Mouse (Mus musculus): ENCODE measurements around the gene Ebp. TPM values are rescaled to one million over a fixed set of nuclear protein-coding genes. Genes with fewer than 3 reads are reported as not detected.

Ebp gene
- polyA plus RNA-seq, 1 experiment from 2014 or later: 30.5 TPM

- no peak for DNase-seq
- no peak overlapping the region for H3K4me3 ChIP-seq (ENCODE audit: low read depth, low read length)
- H3K4me1 ChIP-seq (ENCODE audit: insufficient read depth): no peaks in the 10 kb centered on the region
- H3K36me3 ChIP-seq (ENCODE audit: insufficient read depth): no peaks in the 10 kb centered on the region
- no peaks in the 10 kb centered on the region for H3K9me3 ChIP-seq (ENCODE audit: low read depth, low read length)
- no peaks in the 10 kb centered on the region for H3K27me3 ChIP-seq (ENCODE audit: insufficient read depth, low read length)
- no peak for ATAC-seq (ENCODE audit: insufficient read depth)
- H3K27ac ChIP-seq (ENCODE audit: low read depth): no peak overlapping the region
- H3K9ac ChIP-seq: no peak overlapping the region
- WGBS: 61% methylated on average over 3 of the region's 3 CpGs
- TF ChIP-seq CTCF (IDR thresholded peaks at IDR 0.05; ENCODE audit: low read depth): no peak
- H3K4me2 ChIP-seq: no peak overlapping the region
Observed at GRCm38 (mm10) chrX:8222296-8222677, 29.0 kb upstream of the Ebp start.

DNA sequence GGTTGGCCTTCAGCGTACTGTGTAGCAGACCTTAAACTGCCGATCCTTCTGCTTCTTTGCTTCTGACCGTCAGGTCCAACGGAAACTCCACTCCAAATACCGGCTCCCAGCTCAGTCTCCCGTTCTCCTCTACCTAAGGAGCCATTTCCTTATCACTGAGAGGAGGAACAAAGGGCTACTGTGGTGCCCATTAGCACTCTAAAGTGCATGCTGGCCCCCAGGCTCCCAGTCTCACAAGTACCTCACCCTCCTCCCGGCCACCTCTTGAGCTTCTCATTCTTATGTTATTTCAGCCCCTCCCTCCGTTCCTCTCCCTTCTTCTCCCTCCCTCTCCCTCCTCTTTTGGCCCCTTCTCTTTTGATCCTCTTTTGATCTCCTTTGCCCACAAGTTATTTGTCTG, 26.3 kb upstream of the Ebp start:
- ATAC-seq (ENCODE audit: insufficient read depth) (peak; percentile 38; the same call in 1 of the 2 replicates), DNase-seq (peak; percentile 30)
- TF ChIP-seq CTCF (IDR thresholded peaks at IDR 0.05; ENCODE audit: low read depth): no peak
- no peak overlapping the region for H3K4me3 ChIP-seq (ENCODE audit: low read depth, low read length)
- 28% methylated on average over 8 of the region's 8 CpGs for WGBS
- H3K9me3 ChIP-seq (ENCODE audit: low read depth, low read length): no peaks in the 10 kb centered on the region
- no peak overlapping the region for H3K9ac ChIP-seq
- no peaks in the 10 kb centered on the region for H3K36me3 ChIP-seq (ENCODE audit: insufficient read depth)
- H3K27ac ChIP-seq (ENCODE audit: low read depth): no peak overlapping the region
- H3K27me3 ChIP-seq (ENCODE audit: insufficient read depth, low read length): no peaks in the 10 kb centered on the region
- H3K4me1 ChIP-seq (ENCODE audit: insufficient read depth): no peaks in the 10 kb centered on the region
- H3K4me2 ChIP-seq: no peak overlapping the region

GRCm38 (mm10) chrX:8218114-8218513, 24.8 kb upstream of the Ebp start:
- no peak overlapping the region for H3K4me3 ChIP-seq (ENCODE audit: low read depth, low read length)
- no peaks in the 10 kb centered on the region for H3K36me3 ChIP-seq (ENCODE audit: insufficient read depth)
- H3K9me3 ChIP-seq (ENCODE audit: low read depth, low read length): no peaks in the 10 kb centered on the region
- TF ChIP-seq CTCF (IDR thresholded peaks at IDR 0.05; ENCODE audit: low read depth): no peak
- H3K27ac ChIP-seq (ENCODE audit: low read depth): no peak overlapping the region
- DNase-seq (no peak), ATAC-seq (ENCODE audit: insufficient read depth) (no peak)
- no peaks in the 10 kb centered on the region for H3K27me3 ChIP-seq (ENCODE audit: insufficient read depth, low read length)
- 49% methylated on average over 2 of the region's 2 CpGs for WGBS
- no peak overlapping the region for H3K9ac ChIP-seq
- H3K4me1 ChIP-seq (ENCODE audit: insufficient read depth): no peaks in the 10 kb centered on the region
- no peak overlapping the region for H3K4me2 ChIP-seq

DNA sequence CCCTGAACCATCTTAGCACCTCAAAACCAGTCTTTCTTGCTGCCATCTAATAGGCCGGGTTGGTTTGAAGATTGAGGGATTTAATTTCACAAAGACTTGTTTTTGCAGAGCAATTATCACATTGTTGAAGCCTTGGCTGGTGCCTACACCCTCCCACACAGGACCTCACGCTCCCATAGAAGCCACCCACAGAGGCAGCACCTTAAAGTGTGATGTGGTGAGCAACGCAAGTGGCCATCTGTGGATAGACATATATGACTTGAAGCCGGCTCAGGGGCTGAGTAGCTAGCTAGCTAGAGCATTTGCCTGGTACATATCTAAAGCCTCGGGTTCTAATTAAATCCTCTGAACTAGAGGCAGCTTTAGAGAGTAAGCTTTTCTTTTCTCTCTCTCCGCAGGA, 24.1 kb upstream of the Ebp start:
- no peaks in the 10 kb centered on the region for H3K36me3 ChIP-seq (ENCODE audit: insufficient read depth)
- no peaks in the 10 kb centered on the region for H3K27me3 ChIP-seq (ENCODE audit: insufficient read depth, low read length)
- WGBS: 34% methylated on average over 6 of the region's 6 CpGs
- no peak overlapping the region for H3K4me2 ChIP-seq
- H3K4me3 ChIP-seq (ENCODE audit: low read depth, low read length): no peak overlapping the region
- ATAC-seq (ENCODE audit: insufficient read depth) (no peak), DNase-seq (no peak)
- no peak overlapping the region for H3K9ac ChIP-seq
- no peaks in the 10 kb centered on the region for H3K4me1 ChIP-seq (ENCODE audit: insufficient read depth)
- no peak overlapping the region for H3K27ac ChIP-seq (ENCODE audit: low read depth)
- no peaks in the 10 kb centered on the region for H3K9me3 ChIP-seq (ENCODE audit: low read depth, low read length)
- no peak for TF ChIP-seq CTCF (IDR thresholded peaks at IDR 0.05; ENCODE audit: low read depth)

GRCm38 (mm10) chrX:8211490-8212207, 18.3 kb upstream of the Ebp start:
- 71% methylated on average over 7 of the region's 7 CpGs for WGBS
- ATAC-seq (ENCODE audit: insufficient read depth): no peak
- TF ChIP-seq CTCF (IDR thresholded peaks at IDR 0.05; ENCODE audit: low read depth): no peak

GRCm38 (mm10) chrX:8209720-8210119, 16.4 kb upstream of the Ebp start:
- 57% methylated on average over 2 of the region's 2 CpGs for WGBS
- Histone ChIP-seq H3K4me3 (ENCODE audit: low read depth, low read length) (no peak overlapping the region), H3K27ac (ENCODE audit: low read depth) (no peak overlapping the region), H3K4me1 (ENCODE audit: insufficient read depth) (no peaks in the 10 kb centered on the region), H3K9ac (no peak overlapping the region), H3K4me2 (no peak overlapping the region), H3K27me3 (ENCODE audit: insufficient read depth, low read length) (no peaks in the 10 kb centered on the region), H3K36me3 (ENCODE audit: insufficient read depth) (no peaks in the 10 kb centered on the region), H3K9me3 (ENCODE audit: low read depth, low read length) (no peaks in the 10 kb centered on the region)
- ATAC-seq (ENCODE audit: insufficient read depth) (no peak), DNase-seq (no peak)
- no peak for TF ChIP-seq CTCF (IDR thresholded peaks at IDR 0.05; ENCODE audit: low read depth)

More at GRCm38 (mm10) chrX:8211490-8212207, 18.3 kb upstream of the Ebp start:
- no peak overlapping the region for H3K4me3 ChIP-seq (ENCODE audit: low read depth, low read length)
- H3K36me3 ChIP-seq (ENCODE audit: insufficient read depth): no peaks in the 10 kb centered on the region
- no peaks in the 10 kb centered on the region for H3K4me1 ChIP-seq (ENCODE audit: insufficient read depth)
- no peak for DNase-seq
- H3K9ac ChIP-seq: no peak overlapping the region
- H3K27ac ChIP-seq (ENCODE audit: low read depth): no peak overlapping the region
- H3K4me2 ChIP-seq: no peak overlapping the region
- no peaks in the 10 kb centered on the region for H3K27me3 ChIP-seq (ENCODE audit: insufficient read depth, low read length)
- no peaks in the 10 kb centered on the region for H3K9me3 ChIP-seq (ENCODE audit: low read depth, low read length)

DNA sequence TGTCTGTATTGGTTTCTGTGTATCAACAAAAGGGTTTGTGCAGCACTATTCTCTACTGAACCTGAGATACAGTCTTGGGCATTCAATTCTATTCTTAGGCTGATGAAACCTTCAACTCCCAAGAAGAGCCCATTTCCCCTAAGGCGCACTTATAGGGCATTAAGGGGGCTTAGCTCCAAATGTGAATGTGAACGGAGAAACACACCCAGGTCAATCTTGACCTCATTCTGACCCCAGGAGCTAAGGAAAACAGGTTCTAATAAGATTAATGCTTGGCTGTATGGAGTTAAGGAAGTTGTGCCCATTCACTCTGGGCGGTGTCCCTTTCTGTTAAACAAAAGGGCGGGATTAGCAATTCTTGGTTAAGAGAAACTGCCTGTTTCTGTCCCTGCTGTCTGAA, 13.9 kb upstream of the Ebp start:
- no peaks in the 10 kb centered on the region for H3K27me3 ChIP-seq (ENCODE audit: insufficient read depth, low read length)
- H3K4me2 ChIP-seq: peak overlapping the region; percentile 67; the same call in 1 of the 2 replicates
- H3K4me3 ChIP-seq (ENCODE audit: low read depth, low read length): peak overlapping the region; percentile 49; the same call in 1 of the 2 replicates
- no peaks in the 10 kb centered on the region for H3K9me3 ChIP-seq (ENCODE audit: low read depth, low read length)
- no peak for TF ChIP-seq CTCF (IDR thresholded peaks at IDR 0.05; ENCODE audit: low read depth)
- no peaks in the 10 kb centered on the region for H3K4me1 ChIP-seq (ENCODE audit: insufficient read depth)
- H3K9ac ChIP-seq: no peak overlapping the region
- H3K36me3 ChIP-seq (ENCODE audit: insufficient read depth): no peaks in the 10 kb centered on the region
- no peak for ATAC-seq (ENCODE audit: insufficient read depth)
- no peak for DNase-seq
- WGBS: 25% methylated on average over 4 of the region's 4 CpGs
- no peak overlapping the region for H3K27ac ChIP-seq (ENCODE audit: low read depth)
